Mouse (Mus musculus) naive thymus-derived CD4-positive, alpha-beta T cell, adult 2 months (primary cell): ENCODE measurements around the gene Tbc1d9b.
A peak's percentile ranks its signal among the peaks of the same experiment; 100 is the strongest.
"Not testable (repeated sequence)": the region's sequence is repeated elsewhere in the genome, so short reads cannot be mapped to it uniquely, and the experiment has no call there.

ENCODE experiments used
- DNase-seq: peaks from one replicate; pipeline ENCODE4 v3.0.0-alpha.2; 2011; ENCODE audit warnings: low read depth

Gene Tbc1d9b

DNA sequence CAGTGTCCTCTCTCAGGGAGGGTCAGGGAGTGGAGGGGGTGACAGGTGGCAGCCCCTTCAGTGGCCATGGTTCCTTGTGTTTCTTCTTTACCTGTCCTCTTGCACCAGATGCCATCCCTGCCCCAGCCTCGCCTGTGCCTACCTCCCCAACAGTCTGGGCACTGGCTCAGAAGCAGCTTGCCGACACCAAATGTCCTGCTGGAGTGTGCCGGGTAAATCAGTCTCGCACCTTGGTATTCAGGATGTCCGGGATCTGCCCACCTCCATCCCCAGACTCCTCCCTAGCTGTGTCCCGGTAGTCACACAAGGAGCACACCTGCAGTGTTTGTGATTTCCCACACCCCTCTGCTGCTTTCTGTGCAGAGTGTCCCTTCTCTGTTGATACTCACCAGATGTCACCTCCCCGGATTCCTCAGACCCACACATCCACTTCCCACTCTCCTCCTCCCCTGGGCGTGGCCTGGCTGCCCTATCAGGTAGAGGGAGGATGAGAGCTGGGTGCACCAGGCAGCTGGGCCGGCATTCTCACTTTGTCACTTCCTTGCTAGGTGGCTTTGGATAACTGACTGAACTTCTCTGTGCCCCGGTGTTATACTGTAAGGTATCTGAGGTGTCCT lies 7.1 kb downstream of the Tbc1d9b start:
- DNase-seq: no peak

DNA sequence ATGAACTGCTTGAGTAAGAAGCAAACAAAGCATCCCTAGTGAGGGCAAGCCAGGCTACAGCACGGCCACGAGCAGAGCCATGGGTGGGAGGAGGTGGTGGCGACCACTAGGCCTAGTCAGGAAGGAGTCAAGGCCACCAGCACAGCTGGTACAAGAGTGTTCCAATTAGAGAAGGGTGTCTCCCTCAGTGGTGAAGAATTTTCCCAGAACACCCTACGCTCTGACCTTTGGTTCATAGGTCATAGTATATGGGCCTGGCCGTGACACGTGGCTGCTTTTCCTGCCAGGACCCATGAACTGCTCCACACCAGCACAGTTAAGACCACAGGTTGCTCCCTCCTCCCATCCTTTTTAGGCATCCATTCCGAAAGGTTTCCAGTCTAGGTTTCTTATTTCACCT lies 8.4 kb downstream of the Tbc1d9b start:
- no peak for DNase-seq

DNA sequence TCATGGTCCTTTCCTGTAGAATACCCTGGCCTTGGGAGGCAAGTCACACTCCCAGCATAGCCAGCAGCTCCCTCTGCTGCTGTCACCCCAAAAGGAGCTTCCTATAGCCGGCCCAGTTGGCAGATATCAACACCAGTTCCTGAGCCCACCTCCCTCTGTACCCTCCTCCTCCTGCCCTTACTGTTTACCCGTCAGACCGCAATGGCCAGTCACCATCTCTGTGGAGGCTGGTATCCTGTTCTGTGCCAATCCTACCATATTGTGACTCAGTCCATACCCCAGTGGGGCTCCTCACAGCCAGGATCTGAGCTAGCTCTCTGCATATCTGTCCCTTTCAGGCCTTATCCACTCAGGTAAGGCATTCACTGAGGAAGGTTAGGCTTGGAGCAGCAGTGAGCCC lies 14.3 kb downstream of the Tbc1d9b start:
- DNase-seq: no peak

DNA sequence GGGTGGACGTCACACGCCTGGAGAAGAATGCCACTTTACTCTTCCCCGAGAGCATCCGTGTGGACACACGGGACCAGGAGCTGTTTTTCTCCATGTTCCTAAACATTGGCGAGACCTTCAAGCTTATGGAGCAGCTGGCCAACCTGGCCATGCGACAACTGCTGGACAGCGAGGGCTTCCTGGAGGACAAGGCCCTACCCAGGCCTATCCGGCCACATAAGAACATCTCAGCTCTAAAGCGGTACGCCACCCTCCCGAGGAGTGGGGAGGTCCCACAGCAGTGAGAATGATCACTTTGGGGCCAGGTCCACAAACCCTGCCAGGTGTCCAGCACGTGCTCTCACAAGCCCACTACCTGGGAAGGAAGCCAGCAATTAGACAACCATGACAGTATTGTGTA lies 14.9 kb downstream of the Tbc1d9b start:
- DNase-seq: no peak

DNA sequence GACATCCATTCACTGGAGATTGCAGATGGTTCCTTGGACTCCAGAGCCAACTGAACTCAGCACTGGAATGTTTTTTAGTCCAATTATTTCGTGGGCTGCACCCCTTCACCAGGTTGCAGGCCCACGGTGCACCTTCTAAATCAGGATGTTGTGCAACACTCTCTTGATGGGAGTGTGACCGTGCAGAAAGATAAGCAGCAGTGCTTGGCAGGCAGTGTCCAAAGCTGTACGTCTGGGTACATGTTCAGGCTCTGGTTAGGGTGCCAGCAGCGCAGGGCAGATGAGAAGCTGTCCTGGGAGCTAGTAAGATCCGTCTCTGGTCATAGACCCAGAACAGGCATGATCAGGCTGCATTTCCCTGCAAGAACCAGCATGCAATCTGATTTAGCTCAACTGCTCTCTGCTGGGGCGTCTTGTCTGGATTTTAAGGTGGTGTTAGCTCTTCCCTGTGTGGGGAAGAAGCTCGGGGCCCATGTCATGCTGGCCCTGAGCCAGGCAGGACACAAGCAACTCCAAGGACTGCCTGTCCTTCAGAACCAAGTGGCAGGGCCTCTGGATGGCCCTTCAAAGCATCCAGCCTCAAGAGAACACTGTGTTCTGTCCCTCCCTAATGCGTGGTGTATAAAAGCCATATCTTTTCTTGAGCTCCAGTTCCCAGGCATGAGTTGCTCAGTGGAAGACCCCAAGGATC lies 16.2 kb downstream of the Tbc1d9b start:
- no peak for DNase-seq

DNA sequence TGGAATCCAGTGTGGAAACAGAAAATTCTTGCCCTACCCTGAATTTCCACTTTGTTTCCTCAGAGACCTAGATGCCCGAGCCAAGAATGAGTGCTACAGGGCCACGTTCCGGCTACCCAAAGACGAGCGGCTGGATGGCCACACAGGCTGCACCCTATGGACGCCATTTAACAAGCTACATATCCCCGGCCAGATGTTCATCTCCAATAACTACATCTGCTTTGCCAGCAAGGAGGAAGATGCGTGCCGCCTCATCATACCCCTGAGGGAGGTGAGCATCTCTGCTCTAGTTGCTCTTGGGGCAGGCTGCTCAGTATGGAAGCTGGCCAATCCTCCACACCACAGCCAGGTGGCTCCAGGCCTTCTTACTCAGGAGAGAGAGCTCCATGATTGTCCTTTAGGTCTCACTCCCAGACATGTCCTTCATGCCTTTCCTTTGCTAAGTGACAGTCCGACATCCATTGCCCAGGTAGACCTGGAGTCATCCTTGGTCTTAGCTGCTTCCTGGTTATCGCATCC lies 16.8 kb downstream of the Tbc1d9b start:
- no peak for DNase-seq

DNA sequence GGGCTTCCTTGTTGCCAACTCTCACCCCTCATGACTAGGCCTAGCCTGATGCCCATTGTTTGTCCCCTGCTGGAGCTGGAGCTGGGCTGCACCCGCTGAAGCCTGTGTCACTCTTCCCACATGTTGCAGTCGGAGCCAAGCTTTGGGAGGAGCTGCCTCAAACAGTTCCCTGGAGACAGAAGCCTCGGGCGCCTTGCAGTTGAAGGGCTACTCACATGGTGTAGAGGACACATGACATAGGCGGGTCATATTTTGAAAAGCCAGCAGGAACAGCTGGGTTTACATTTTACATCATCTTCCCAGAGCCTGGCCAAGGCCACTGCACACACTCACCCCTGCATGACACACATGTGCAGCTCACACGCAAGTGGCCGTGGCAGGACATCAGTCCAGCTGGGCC lies 18.0 kb downstream of the Tbc1d9b start:
- DNase-seq: no peak

DNA sequence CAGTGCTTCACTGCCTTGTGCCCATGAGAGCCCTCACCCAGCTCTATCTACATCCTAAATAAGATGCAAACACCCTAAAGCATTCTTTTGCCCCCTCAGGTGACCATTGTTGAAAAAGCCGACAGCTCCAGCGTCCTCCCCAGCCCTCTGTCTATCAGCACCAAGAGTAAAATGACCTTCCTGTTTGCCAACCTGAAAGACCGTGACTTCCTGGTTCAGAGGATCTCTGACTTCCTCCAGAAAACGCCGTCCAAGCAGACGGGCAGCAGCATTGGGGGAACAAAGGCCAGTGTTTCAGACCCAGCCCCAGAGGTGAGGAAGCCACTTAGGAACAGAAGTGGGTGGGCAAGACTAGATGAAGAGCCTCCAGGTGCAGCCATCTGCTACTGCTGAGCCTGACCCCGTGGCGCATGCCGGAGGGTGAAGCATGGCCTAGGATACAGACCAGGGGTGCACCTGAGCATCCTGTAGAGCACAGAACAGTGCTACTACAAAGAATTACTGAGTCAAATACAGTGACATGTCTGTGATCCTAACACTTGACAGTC lies 18.5 kb downstream of the Tbc1d9b start:
- DNase-seq: no peak

DNA sequence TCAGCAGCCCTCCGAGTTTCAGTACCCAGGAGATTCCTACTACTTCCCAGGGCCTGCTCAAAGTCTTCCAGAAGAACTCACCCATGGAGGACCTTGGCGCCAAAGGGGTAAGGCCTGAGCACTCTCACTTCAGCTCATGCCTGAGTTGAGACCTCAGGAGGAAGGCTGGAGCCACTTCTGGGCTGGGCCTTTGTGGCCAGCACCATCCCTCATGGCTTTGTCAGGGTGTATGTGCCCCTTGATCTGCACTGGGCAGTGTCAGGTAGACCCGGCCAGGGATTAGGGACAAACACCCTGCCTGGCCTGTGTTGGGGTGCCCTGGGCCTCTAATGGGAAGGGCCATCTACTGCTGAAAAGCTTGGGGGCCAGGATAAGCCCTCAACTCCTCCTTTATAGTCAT lies 20.2 kb downstream of the Tbc1d9b start:
- no peak for DNase-seq

DNA sequence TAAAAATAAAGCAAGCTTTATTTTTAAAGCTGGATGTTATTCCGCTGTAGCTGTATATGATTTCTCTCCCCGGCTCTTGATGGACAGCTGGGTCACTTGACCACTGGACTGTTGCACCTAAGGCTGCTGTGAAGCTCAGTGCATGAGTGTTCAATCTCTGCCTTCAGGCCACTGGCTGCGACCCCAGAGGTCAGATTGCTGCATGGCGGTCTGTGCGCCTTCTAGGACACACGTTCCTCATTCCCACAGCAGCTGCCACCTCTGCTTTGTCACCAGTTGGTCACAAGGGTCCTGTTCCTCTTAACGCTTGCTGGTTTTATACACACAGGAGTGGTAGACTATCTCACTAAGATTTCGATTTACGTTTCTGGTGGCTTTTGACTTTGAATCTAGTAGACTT lies 23.0 kb downstream of the Tbc1d9b start:
- no peak for DNase-seq

DNA sequence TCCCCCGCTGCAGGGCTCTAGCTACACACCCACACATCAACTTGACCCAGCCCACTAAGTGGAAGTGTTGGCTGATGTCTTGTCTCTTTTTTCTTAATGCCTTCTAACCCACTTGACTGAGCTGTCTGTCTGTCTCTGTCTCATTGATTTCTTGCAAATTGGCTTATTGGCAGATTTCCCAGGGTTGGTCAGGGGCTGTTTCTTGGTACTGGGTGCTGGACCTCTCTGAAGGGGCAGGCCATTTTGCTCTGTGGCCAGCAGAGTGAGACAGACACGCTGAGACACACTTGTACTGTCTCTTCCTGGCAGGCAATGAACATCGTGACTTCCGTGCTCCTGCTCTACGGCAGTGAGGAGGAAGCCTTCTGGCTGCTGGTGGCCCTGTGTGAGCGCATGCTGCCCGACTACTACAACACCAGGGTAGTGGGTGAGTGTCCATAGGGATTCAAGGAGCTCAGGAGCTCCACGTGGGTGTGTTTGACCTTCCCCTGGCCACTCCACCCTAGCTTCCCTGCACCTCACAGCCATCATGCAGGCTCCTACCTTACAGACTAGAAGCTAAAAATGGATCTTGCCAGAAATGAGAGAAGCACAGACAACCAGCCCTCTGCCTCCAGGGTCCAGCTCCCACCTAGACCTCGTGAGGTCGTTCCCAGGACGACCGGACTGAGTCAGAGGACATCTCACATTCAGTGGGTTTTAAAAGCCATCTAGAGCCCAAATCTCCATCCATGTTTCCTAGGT lies 23.8 kb downstream of the Tbc1d9b start:
- DNase-seq: no peak

DNA sequence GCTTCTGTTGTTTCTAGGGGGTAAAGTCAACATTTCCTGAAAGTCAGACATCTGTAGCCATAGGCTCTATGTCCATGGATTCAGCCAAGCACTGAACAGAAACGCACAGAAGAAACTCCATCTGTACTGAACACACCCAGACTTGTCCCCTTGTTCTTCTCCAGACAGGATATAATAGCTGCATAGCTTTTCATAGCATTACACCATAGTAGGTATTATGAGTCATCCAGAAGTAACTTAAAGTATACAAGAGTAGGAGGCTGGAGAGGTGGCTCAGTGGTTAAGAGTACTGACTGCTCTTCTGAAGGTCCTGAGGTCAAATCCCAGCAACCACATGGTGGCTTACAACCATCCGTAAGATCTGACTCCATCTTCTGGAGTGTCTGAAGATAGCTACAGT lies 24.6 kb downstream of the Tbc1d9b start:
- no peak for DNase-seq

DNA sequence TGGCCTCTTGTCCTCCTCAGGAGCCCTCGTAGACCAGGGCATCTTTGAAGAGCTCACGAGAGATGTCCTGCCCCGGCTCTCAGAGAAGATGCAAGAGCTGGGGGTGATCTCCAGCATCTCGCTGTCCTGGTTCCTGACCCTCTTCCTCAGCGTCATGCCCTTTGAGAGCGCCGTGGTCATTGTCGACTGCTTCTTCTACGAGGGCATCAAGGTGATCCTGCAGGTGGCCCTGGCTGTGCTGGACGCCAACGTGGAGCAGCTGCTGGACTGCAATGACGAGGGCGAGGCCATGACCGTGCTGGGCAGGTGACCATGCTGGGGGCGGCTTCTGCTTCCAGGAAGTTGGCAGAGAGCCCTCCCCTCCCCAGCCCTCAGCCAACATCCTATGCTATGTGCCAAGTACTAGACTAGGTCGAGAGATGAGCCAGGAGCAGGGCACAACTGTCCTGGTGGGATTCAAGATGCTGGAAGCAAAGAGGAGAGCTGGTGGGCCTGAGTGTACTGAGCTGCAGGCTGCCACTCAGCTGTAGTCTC lies 25.6 kb downstream of the Tbc1d9b start:
- DNase-seq: no peak

DNA sequence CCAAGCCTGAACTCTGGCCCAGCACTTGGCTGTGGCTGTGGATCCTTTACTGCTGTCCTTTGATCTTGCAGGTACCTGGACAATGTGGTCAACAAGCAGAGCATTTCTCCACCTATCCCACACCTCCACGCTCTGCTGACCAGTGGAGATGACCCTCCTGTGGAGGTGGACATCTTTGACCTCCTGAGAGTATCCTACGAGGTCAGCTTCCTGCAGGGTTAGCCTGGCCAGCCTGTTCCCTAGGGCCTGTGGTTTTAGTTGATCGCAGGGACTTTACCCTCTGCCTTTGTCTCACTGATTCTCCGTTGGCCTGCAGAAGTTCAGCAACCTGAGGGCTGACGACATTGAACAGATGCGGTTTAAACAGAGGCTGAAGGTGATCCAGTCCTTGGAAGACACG lies 27.1 kb downstream of the Tbc1d9b start:
- DNase-seq: no peak

DNA sequence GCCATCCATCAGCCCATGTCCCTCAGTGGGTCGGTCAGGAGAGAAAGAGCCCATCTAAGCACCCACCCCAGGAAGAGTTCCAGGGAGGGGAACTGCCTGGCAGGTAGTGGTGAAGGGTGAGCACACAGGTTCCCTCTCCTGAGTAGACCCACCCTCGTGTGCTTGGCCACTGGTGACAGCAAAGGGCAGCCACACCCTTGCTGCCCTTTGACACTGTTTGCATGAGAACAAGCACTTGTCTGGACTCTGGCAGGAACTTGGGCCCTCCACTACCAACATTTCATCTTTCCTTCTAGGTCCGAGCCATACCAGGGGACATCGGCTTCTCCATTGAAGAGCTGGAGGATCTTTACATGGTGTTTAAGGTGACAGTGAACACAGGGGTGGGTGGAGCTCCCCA lies 28.2 kb downstream of the Tbc1d9b start:
- DNase-seq: no peak

DNA sequence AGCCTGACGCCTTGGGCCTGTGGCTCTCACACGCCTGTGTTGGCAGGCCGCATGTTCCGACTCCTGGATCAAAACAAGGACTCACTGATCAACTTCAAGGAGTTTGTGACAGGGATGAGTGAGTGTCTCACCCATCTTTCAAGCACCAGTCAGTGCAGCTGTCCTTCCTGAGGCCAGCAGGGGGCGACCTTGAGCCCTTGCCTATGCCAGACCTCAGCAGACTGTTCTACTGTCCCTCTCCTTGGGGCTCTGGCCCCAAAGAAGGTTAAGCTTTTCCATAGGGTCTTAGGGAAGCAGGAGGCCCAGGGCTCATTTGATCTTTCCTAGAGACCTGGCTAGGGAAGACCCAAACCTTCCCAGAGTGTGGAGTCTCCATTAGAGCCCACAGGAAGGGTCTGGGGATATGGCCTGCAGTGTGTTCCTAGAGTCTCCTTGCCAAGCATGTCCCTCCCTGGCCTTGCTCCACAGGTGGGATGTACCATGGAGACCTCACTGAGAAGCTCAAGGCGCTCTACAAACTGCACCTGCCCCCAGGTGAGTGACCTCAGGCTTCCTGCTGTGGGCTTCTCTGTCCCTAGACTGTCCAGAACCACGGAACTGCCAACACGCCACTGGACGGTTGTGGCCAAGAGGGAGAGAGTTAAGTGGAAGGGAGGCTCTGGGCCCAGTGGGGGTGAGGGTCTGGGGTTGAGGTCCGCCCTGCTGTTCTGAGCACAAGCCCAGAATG lies 30.5 kb downstream of the Tbc1d9b start:
- DNase-seq: peak; percentile 80

DNA sequence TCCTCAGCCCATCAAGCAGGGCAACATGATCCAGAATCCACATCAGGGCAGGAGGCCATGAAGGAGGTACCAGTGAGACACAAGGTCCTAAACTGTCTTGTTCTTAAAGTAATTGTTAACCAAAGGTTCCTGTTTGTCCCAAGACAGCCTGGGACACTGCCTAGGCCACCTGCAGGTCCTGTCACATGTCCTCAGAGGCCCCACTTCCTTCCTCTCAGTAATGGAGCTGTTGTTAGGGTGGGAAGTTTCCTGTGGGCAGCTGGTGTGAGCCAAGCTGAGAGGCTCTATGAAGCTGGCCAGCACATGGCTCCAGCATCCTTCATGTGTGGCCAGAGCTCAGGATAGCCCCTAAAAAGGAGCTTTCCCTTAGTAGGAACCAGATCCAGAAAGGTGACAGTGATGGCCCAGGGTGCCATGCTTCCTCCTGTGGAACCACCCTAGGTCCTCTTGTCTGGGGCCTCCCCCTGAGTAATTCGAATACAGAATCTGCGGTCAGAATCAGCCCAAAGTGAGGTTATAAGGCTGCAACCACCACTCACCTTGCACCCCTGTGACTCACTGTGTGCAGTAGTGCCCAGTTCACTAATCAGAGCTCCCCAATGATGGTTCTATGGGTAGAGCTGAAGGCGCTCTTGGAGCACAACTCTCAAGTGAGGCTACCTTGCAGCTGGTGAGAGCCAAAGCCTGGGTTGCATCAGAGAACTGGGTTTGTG lies 31.3 kb downstream of the Tbc1d9b start:
- DNase-seq: peak; percentile 13

DNA sequence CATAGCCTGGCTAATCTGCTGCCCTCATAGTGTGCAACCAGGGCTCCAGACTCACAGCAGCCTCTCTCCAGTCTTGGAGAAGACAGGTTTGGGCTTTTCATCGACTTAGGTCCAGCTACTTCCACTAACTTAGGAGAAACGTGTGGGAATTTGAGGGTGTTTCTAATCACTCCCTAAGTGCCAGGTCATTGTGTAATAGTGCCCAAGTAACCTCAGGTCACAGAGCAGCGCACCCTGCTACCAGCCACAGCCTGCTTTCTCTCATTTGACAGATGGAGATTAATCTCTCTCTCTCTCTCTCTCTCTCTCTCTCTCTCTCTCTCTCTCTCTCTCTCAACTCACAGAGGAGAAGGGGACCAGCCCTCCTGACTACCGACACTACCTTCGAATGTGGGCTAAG lies 37.2 kb downstream of the Tbc1d9b start:
- DNase-seq: no peak

DNA sequence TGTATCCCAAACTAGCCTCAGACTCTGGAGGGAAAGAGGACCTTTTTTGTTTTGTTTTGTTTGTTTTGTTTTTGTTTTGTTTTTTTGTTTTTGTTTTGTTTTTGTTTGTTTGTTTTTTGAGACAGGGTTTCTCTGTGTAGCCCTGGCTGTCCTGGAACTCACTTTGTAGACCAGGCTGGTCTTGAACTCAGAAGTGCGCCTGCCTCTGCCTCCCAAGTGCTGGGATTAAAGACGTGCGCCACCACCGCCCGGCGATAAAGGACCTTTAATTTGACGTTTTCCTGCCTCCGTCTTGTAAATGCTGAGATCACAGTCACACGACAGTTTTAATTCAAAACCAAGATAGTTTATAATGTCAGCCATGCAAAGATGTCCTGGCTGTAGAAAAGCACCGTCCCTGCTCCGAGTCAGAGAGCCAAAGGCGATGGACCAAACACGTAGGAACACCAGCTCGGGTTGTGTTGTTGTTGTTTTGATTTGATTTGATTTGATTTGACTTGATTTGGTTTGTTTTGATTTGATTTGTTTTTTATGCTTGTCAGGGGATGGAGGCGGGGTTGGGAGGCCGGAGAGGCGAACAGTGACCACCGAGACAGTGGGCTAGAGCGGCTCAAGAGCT lies 43.0 kb downstream of the Tbc1d9b start, which contains the start of gene Mrnip:
TSS of gene Mrnip (plus strand) at position 334 of the 619 bp plus-strand sequence.
- not testable (repeated sequence) for DNase-seq

DNA sequence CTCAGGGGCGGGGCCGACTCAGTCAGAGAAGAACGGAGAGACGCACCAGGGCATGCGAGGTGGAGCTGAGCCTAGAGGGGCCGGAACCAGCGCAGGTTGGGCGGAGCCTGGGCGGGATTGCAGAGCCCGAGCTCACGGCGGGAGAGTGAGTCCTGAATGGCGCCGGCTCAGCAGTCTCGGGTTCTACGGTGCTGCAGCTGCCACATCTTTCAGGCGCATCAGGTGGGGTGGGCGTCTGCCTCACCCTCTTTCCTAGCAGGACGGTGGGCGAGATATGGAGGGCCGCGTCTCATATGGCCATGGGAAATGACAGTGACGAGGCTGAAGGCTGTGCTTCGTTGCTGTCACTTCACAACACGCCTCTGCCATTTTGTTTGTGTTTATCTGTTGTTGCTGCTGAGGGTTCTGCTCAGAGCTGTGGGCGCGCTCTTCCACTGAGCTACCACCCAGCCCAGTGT lies 43.6 kb downstream of the Tbc1d9b start:
- peak; percentile 97 for DNase-seq

DNA sequence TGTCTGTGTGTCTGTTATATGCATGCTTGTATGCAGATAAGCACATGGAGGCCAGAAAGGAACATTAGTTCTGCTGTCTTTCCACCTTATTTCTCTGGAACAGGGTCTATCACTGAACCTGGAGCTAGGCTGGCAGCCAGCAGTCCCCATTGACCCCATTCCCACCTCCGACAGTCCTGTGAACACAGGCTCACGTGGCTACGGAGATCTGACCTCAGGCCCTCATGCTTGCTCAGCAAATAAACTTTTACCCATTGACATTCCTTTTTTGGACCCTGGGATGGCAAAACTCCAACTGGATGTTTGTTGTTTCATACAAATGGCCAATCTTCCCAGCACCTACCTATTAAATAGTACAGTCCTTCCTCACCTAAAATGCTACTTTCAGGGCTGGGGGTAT lies 45.2 kb downstream of the Tbc1d9b start:
- no peak for DNase-seq
